25 mouse cellular contexts compared by ENCODE assay signal in genomic region chr5:98578398-98578797, GRCm38 (mm10). TPM values are rescaled to one million over a fixed set of nuclear protein-coding genes. Genes with fewer than 3 reads are reported as not detected.
"Had no signal": no experiment of that assay in that cellular context is flagged by ENCODE, and none has a peak within 500 bp of the region (broad histone marks: within the 10 kb centered on the region; RNA-seq: fewer than 3 reads in every experiment).

No protein-coding gene starts in this region.

- H3K4me2 ChIP-seq: liver, embryonic 15.5 days; lung, embryonic 15.5 days; midbrain, embryonic 13.5 days; midbrain, embryonic 15.5 days; neural tube, embryonic 12.5 days had no signal

- H3K27ac ChIP-seq: liver, embryonic 15.5 days; lung, embryonic 15.5 days; macrophage; midbrain, embryonic 13.5 days; midbrain, embryonic 15.5 days; neural tube, embryonic 12.5 days had no signal

- DNase-seq: liver, postnatal 0 days; lung, adult 2 months; lung, postnatal 14 days; lung, postnatal 36 days; right cerebral cortex, postnatal 14 days; spleen, adult 18-20 months; thymus, adult 18-20 months; thymus, postnatal 14 days; thymus, postnatal 36 days had no signal

- H3K4me3 ChIP-seq: liver, embryonic 15.5 days; lung, embryonic 15.5 days; megakaryocyte, embryonic 14.5 days; midbrain, embryonic 13.5 days; midbrain, embryonic 15.5 days; neural tube, embryonic 12.5 days had no signal

- H3K4me1 ChIP-seq: liver, embryonic 15.5 days; megakaryocyte, embryonic 14.5 days; neural tube, embryonic 12.5 days had no signal

- H3K9me3 ChIP-seq: liver, embryonic 15.5 days; lung, embryonic 15.5 days; midbrain, embryonic 13.5 days; midbrain, embryonic 15.5 days; neural tube, embryonic 12.5 days had no signal

- H3K27me3 ChIP-seq: liver, embryonic 15.5 days; lung, embryonic 15.5 days; megakaryocyte, embryonic 14.5 days; midbrain, embryonic 13.5 days; midbrain, embryonic 15.5 days; neural tube, embryonic 12.5 days had no signal

- H3K36me3 ChIP-seq: liver, embryonic 15.5 days; lung, embryonic 15.5 days; midbrain, embryonic 13.5 days; midbrain, embryonic 15.5 days; neural tube, embryonic 12.5 days had no signal

- H3K9ac ChIP-seq: liver, embryonic 15.5 days; liver, postnatal 0 days; lung, embryonic 15.5 days; midbrain, embryonic 13.5 days; midbrain, embryonic 15.5 days; neural tube, embryonic 12.5 days had no signal

- ATAC-seq: liver, postnatal 0 days; lung, postnatal 0 days; midbrain, embryonic 13.5 days; midbrain, embryonic 15.5 days had no signal

RNA-seq across cellular contexts. Expression of gene Gm11111, which starts 25.9 kb away (rescaled TPM):
- total RNA-seq: midbrain, postnatal 0 days; monocyte, adult 5-6 weeks; neutrophil, adult 5-6 weeks had no signal
- polyA plus RNA-seq: liver, embryonic 15.5 days; liver, postnatal 0 days; lung, adult 2 months; lung, embryonic 15.5 days; lung, postnatal 0 days; macrophage; midbrain, embryonic 13.5 days; midbrain, embryonic 15.5 days; midbrain, postnatal 0 days; neural tube, embryonic 12.5 days; neural tube, embryonic 14.5 days; small intestine, adult 2 months; stomach, embryonic 14.5 days; stomach, embryonic 16.5 days; thymus, postnatal 0 days had no signal
